Mouse (Mus musculus): ENCODE results near the gene Thra.

DNA sequence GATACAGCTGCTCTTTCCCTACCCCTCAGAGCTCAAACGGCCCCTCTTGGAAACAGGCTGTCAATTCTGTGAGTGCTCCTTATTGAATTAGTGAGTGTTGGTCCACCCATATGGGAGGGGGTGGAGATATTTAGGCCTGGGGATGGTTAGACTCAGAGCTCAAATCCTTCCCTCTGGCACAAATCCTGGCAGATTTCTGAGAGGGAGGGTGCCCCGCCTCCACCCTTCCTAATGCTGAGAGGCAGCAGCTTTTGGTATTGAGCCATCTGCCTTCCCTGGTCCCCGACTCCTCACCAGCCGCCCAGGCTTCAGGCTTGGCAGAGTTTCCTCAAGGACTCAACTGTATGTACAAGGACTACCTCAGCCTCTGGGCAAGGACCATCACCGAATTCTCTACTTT lies 9.3 kb upstream of the Thra start:
- TF ChIP-seq EP300 (optimal IDR thresholded peaks at IDR 0.05) (no peak), CTCF (IDR thresholded peaks at IDR 0.05; ENCODE audit: low read depth) (no peak)

All from stomach, postnatal 0 days (tissue).